Mouse (Mus musculus) ZHBTc4 (cell line): ENCODE measurements around the gene Nr0b2.

Experiments used
- DNase-seq: peaks from one replicate; pipeline ENCODE4 v3.0.0-alpha.2; 2011; ENCODE audit warnings: low read depth, low spot score

Gene Nr0b2

DNA sequence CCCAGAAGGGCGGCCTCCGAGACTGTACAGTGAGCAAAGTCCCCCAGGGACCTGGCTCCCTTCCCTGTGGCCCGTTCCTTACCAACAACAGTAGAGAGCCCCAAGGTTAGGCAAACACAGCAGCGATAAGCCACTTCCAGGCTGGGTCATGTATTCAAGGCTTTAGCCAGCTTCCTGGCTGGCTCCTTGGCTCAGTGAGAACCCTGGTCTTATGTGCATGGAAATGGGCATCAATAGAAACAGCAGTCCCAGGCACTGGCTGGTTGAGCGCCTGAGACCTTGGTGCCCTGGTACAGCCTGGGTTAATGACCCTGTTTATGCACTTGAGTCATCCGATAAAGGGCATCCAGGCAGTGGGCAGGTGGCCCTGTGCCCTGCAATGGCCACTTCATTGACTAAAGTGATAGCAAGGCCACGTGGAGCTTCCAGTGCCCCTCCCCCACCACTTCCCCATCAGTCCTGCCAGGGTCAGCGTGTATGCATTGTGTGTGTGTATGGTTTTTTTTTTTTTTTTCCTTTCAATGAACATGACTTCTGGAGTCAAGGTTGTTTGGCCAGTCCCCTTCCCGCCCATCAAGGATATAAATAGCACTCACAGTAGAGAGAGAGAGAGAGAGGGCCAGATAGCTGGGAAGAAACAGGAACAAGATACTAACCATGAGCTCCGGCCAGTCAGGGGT is at the start of gene Nr0b2:
Nr0b2 (plus strand) TSS at position 609 of the 680 bp plus-strand sequence.
- DNase-seq: no peak

DNA sequence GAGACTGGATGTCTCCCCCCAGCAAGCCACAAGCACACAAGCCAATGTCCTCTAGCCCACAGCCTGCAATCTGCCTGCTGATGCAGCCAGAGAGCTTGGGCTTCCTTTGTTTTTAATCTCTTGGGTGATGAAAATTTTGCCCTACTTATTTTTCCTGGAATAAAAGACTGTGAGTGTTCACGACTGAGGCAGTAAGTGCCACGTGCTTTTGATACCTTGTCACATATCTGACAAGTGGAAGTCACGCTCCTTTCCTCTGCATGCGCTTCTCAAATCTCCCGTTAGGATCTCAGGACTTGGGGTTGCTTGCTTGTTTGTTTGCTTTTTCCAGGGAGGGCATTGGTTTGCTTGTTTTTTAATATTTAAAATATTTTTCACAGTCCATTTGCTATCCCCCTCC is 48.9 kb upstream of the Nr0b2 start:
- no peak for DNase-seq

DNA sequence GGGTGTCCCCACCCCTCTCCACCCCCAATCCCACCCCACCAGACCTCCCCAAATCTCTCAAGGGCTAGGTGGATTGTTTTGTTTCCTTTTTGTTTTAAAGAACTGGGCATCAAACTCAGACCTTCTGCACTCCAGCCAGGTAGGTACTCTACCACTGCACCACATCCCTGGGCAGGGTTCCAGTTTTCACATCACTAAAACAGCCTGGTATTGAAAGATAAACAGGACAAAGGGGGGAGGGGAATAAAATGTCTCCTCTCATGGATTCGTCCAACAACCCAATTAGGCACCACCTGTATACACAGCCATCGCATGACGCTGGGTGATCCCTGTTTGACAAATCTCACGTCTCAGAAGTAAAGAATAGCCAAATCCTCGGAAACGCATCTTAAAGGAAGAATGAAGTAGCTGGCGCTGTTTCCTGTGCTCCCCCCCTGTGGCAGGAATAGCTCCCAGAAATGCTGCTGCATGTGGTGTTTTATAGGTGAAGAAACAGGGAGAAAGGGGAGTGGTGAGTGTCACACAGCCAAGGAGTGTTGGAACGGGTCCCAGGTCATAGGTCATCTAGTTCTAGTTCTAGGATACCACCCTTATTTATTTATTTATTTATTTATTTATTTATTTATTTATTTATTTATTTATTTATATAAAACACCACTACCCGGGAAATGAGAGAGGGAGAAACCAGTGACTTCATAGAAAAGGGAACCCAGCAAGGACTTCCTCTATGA is 48.3 kb upstream of the Nr0b2 start:
- DNase-seq: no peak

DNA sequence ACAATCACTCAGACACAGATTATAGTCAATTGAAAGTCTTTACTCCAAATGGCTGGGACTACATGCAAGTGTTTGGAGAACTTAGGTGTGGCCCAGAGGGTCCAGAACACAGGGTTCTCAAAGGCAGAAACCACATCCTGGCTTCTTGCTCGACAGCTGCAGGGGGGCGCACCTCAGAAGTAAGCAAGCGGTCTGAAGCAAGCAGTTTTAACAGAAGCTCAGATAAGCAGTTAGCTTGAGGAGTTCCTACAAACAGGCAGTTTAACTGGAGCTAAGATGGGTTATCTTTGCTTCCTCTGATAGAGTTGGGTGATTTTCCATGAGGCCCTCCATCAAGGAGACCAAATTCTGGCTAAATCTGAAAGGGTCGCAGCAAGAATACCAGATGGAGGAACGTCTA is 46.6 kb upstream of the Nr0b2 start:
- no peak for DNase-seq

DNA sequence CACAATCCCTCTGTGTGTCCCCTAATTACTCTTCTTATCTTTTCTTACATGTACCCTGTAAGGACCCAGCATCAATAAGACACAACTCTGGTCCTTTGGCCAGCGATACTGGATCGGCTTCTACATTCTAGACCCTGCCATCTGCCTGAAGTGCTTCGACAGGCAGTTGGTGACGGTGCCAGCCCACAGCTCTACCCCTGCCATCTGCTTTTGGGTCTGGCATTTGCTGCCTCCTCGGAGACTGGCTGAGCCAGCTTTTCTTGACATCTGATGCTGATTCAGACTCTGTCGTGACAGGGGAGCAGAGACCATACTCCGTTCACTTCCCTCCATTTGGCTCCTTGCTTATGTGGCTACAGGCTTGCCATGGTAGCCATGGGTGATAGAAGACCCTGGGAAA is 44.2 kb upstream of the Nr0b2 start:
- no peak for DNase-seq

DNA sequence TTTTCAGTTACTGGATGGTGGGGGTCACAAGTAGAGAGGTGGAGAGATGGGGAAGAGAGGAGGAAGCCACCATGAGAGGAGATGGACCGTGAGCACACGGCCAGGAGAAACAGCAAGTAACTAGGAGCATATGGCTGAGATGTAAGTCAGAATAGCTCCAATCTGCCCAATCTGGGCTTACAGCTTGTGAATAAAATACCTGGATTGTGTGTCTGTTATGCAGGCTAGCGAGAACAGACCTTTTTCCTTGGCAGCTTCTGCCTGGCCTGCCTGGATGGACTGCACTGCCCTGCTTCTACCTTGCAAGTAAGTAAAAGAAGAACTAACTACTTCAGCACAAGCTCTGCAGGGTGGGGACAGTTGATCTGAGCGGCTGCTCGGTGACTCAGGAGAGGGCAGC is 42.1 kb upstream of the Nr0b2 start:
- DNase-seq: no peak

DNA sequence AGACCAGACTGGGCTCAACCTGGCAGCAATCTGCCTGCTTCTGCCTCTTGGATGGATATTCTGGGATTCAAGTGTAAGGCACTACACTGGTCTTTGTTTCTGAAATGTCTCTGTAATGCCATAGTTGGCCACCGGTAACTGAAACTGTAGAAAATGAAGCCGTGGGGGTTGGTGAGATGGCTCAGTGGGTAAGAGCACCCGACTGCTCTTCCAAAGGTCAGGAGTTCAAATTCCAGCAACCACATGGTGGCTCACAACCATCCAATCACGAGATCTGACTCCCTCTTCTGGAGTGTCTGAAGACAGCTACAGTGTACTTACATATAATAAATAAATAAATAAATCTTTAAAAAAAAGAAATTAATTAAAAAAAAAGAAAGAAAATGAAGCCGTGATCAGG is 40.7 kb upstream of the Nr0b2 start:
- peak; percentile 40 for DNase-seq

DNA sequence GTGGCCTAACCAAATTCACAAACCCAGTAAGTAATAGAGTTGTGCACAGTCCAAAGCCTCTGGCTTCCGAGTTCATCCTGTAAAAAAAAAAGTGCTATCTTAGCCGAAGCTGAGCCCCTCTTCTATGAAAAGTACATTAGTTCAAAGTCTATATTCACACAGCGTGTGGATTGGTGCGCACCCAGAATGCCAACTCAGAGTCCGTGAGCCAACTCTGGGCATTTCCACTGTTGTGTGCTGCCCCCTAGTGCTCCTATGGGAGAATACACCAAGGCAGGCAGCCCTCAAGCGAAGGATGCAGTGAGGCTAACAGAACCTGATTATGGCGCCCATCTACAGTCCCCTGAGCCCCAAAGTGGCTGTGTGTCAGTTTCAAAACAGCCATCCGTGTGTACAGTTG is 40.2 kb upstream of the Nr0b2 start:
- peak; percentile 86 for DNase-seq

DNA sequence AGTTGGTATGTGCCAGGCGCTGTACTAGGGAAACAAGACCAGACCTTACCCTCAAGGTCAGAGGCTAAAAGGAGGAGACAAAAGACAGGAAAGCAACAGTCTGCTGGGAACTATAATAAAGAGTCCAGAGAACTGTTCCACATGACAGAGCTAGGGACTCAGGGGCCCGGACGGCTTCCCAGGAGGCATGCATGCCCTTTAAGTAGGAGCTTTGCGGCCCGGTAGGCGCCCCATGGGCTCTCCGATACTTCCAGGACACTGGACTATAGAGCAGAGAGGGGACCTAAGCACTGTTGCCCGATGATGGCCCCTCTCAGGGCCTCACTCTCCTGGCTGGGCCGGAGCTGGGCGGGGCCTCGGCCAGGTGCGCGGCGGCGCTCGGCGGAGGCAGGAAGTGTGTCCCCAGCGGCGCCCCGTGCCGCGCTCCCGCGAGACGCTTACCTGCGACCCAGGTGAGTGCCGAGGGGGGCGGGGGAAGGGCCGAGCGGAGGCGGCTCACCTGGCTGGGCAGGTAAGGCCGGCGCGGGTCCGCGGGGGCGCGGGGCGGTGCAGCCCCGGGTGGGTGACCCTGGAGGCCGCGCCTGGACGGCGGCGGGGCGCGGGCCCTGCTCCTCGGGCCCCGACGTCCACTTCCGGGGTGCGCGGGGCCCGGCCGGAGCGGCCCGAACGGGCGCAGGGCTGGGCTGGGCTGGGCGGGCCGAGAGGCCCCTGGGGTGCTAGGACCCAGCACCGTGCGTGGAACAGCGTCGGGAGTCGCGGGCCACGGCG is 34.4 kb upstream of the Nr0b2 start, which contains the start of gene Kdf1:
Kdf1 (plus strand) TSS at position 363 of the 768 bp plus-strand sequence.
- DNase-seq: peak; percentile 51

DNA sequence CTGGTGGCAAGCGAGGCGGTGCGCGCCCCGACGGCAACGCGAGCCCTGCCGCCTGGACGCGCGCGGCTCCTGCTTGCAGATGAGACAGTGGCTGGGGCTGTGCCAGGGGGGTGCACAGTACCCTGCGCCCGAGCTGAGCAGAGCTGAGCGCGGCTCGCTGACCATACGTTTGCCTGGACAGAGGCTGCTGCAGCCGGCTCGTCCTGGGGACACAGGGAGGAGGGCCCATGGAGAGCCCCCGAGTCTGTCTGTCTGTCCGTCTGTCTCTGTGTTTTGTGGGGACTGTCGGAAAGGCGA is 33.9 kb upstream of the Nr0b2 start:
- peak; percentile 41 for DNase-seq

DNA sequence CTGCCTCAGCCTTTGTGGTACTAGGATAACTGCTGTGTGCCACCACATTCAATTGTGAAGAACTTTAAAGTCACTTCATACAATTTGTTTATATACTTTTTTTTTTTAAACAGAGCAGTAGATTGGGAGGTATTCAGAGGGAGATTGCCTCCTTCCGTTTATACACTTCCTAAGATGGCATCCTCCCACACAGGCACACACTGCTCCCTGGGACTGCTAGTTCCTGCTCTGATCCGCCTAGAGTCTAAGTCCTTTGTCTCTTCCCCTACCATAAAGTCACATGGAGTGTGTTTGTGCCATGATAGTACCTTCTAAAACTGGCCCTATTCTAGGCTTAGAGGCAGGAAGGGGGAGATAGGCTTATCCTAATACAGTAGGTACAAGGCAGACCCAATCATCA is 31.7 kb upstream of the Nr0b2 start:
- DNase-seq: no peak

DNA sequence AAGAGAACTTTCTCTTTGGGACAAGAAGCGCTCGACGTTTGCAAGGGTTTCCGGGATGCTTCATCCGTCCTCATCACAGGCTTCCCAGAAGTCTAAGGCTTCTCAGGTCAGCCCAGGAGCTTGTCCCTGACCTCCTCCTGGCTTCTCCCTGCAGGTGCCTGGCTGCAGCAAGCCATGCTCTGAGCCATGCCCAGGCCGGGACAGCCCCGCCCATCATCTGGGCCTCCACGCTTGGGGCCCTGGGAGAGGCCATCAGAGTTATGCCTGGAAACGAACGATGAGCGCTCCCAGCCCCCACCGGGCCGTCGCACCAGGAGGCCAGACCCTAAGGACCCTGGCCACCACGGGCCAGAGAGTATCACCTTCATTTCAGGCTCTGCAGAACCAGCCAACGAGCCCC is 25.4 kb upstream of the Nr0b2 start:
- DNase-seq: no peak

DNA sequence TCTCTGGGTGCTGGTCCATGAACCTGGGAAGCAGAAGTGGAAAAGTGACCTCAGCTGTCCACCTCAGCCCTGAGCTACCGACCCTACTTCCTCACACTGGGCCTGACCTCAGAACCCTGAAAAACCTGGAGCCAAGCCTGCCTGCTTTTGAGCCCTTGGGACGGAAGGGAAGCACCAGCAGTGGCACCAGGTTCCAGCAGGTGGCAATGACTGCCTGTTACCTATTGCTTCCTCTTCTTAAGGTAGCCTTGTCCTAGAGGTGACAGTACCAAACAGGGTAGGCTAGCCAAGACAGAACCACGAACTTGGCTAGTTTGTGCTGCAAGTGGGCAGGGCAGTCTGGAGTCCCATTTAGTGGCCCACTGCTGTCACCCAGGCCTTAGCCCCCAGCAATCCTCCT is 20.4 kb upstream of the Nr0b2 start:
- DNase-seq: no peak

DNA sequence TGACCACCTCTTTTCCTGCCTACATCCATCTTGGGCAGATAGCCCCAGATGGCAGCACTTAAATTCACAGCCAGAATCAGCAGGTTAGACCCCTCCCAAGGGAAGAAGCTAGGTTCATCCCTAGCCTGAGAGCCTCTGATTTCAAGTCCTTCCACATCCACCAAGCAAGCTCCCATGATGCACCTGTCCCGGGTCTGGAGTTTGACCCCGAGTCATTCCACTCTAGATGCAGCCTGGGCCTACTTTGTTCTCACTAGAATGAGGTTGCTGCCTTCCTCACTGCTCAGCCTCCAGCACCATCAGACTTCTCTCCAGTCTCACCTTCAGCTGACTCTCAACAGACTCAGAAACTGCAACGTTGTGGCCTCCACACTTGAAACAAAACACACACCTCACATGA is 17.1 kb upstream of the Nr0b2 start:
- peak; percentile 40 for DNase-seq

DNA sequence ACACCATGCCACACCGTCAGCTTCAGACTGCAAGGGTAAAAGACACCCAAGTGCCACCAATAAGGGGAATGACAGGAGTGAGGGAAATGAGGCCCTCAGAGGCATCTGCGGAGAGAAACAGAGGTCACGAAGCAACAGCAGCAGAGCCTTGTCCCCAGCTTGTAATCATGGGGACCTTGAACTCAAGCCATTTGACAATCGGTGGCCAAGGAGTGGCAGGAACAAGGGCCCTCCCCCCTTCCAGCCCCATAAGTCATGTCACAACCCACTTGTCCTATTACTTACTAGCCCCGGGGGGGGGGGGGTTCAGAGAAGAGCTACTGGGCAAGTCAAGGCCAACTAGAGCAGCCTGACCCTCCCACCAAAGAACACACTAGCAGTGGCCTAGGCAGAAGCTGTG is 16.5 kb upstream of the Nr0b2 start:
- no peak for DNase-seq

DNA sequence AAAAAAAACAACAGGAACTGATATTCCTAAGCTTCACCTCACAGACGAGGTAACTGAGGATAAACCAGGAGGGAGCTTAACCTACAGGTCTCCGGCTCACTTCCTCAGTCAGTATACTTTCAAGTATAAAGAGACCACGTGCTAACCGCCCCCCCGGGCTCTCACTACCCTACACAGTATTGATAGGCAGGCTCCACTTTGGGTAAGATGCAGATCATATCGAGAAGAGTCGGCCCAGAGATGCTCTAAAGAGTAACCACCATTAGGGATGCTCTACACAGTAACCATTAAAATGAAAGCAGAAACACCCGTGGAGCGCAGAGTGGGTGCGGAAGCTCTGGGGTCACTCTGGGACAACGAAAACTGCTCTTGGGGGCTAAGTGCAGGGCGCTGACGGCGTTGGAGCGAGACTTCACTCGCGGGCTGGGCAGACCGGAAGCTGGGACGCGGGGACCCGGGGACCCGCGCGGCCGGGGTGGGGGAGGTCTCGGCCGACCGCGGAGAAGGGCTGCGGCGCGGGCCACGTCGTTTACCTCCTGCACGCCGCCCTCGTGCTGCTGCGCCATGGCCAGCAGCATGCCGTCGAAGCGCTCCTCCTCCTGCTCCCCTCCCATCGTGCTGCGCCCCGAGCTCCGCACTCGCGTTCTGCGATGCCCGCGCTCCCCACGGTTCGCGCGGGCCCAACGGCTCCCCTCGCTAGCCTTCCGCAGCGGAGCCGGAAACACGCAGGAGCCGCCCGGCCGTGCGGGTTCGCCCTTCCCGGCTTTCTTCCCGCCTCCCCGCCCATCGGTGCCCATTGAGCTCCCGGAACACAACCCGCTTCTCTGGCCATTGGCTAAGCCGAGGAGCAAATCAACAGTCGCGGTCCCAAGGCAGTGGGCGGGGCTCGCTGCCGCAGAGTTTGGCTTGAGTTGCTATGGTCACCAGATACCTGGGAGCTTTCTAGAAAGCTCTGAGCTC is 7.6 kb upstream of the Nr0b2 start, which contains the start of gene Nudc:
Nudc (minus strand) TSS at position 725 of the 960 bp plus-strand sequence.
- DNase-seq: peak; percentile 99

DNA sequence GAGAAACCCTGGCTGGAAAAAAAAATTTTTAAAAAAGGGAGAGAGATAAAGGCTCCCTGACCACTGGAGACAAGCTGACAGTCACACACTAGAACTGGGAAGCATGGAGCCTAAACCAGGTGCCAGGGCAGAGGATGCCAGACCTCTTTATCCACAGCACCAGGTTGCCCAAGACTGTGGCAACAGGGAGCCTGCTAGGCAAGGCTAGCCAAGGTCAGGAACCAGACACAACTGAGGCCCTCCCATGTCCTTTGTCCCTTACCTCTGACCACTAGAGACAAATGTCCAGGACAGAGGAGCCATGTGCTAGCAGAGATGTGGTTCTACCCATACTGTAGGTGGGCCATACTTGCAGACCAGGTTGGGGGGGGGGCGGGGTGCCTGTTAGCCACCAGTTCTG is 1.1 kb upstream of the Nr0b2 start:
- DNase-seq: no peak

DNA sequence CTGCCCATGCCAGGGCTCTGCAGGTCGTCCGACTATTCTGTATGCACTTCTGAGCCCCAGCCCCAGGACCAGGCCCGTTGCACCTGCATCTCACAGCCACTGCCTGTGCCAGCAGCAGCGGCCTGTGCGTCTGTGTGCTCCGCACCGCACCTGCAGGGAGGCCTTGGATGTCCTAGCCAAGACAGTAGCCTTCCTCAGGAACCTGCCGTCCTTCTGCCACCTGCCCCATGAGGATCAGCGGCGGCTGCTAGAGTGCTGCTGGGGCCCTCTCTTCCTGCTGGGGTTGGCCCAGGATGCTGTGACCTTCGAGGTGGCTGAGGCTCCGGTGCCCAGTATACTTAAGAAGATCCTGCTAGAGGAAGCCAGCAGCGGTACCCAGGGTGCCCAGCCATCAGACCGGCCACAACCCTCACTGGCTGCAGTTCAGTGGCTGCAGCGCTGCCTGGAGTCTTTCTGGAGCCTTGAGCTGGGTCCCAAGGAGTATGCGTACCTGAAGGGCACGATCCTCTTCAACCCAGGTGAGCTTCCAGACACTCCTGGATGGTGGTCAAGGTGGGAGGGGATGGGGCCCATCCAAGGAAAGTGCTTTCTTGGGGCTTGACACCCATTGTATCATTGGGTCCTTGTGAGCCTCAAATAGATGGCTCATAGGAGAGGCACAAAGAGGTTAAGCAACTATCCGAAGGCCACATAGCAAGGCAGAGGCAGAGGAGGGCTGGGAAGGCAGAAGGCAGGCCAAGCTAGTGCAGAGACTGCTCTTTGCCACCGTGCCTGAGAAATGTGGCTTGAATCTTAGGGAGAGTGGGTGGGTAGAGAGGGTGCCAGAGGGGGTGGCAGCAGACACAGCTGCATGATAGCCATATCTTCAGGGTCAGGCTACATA is 513 bp downstream of the Nr0b2 start:
- DNase-seq: no peak

DNA sequence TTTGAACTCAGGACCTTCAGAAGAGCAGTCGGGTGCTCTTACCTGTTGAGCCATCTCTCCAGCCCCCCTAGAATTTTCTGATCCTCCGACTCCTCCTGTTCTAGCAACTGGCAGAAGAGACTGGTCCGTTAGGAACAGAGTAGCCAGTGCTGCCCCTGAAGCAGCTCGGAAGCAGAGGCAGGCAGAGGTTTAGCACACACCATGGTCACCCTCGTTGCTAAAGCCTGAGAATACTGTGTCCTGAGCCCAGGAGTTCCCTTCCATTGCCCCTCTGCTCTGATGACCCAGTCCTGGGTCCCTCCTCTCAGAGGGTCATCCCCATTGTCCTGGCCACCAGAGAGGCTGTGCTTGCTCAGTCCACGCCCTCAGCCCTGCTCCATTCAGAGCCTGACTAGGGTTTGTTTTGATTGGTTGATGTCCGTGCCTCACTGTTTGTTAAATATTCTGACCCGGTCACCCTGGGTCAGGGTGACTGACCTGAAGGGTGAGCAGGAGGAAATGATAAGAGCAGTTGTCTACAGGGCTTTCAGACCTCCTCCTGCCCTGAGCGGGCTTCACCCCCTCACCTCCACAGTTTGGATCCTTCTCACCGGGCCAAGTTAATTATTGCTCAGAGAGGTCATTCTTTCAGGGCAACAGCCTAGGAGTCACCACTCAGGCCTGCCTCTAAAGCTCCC is 4.0 kb downstream of the Nr0b2 start:
- DNase-seq: no peak

DNA sequence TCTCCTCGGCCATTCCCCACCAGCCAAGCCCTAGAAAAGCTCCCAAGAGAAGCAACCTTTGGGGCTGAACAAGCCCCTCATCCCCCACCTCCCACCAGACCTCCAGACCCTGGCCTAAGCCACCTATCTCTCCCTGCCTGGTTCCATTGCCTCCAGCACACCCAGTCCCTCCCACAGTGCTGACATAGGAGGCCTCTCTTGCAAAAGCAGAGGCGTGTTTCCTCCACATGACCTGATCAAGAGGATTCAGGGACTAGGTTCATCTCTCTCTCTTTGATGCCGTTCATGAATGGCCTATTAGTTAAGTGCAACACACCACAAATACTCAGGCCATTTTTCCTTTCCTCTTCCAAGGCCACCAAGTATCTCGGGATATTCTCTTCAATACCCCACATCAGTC is 6.7 kb downstream of the Nr0b2 start:
- DNase-seq: no peak
